Mouse (Mus musculus): ENCODE measurements around the gene Arl8b. TPM values are rescaled to one million over a fixed set of nuclear protein-coding genes. Genes with fewer than 3 reads are reported as not detected.

Gene Arl8b
- polyA plus RNA-seq, 1 experiment from 2014 or later, result 59.5 TPM

DNA sequence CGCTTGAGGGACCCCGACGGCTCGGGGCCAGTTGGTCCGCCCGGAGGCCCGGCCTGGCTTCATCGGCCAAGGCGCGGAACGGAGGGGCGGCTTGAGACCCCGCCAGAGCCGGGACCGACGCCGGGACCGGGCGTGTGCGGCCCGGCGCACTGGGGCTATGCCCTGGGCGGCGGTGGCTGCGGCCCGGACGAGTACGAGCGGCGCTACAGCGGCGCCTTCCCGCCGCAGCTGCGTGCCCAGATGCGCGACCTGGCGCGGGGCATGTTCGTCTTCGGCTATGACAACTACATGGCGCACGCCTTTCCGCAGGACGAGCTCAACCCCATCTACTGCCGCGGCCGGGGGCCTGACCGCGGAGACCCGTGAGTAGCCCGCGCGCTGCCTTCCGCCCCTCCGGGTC is 46.0 kb downstream of the Arl8b start:
- Histone ChIP-seq H3K4me3 (ENCODE audit: low read depth, low read length) (peak overlapping the region; percentile 93), H3K4me2 (replicated peaks; ENCODE audit: low read depth) (peak overlapping the region; percentile 74), H3K36me3 (ENCODE audit: control insufficient read depth, insufficient read depth) (no peaks in the 10 kb centered on the region), H3K9ac (ENCODE audit: low read depth, low read length) (peak overlapping the region; percentile 92), H3K27me3 (replicated peaks; ENCODE audit: control insufficient read depth, insufficient read depth, low read length) (no peaks in the 10 kb centered on the region), H3K9me3 (ENCODE audit: control insufficient read depth) (no peaks in the 10 kb centered on the region), H3K27ac (ENCODE audit: low read depth, low read length) (peak overlapping the region; percentile 92), H3K4me1 (replicated peaks; ENCODE audit: control insufficient read depth, insufficient read depth, low read length) (peaks cover 20% of the 10 kb centered on the region; the same call in 1 of the 2 replicates)
- peak; percentile 44 for ATAC-seq
- WGBS, result under 1% methylated on average over 48 of the region's 56 CpGs
- TF ChIP-seq CTCF (IDR thresholded peaks at IDR 0.05; ENCODE audit: low read depth), result no peak

DNA sequence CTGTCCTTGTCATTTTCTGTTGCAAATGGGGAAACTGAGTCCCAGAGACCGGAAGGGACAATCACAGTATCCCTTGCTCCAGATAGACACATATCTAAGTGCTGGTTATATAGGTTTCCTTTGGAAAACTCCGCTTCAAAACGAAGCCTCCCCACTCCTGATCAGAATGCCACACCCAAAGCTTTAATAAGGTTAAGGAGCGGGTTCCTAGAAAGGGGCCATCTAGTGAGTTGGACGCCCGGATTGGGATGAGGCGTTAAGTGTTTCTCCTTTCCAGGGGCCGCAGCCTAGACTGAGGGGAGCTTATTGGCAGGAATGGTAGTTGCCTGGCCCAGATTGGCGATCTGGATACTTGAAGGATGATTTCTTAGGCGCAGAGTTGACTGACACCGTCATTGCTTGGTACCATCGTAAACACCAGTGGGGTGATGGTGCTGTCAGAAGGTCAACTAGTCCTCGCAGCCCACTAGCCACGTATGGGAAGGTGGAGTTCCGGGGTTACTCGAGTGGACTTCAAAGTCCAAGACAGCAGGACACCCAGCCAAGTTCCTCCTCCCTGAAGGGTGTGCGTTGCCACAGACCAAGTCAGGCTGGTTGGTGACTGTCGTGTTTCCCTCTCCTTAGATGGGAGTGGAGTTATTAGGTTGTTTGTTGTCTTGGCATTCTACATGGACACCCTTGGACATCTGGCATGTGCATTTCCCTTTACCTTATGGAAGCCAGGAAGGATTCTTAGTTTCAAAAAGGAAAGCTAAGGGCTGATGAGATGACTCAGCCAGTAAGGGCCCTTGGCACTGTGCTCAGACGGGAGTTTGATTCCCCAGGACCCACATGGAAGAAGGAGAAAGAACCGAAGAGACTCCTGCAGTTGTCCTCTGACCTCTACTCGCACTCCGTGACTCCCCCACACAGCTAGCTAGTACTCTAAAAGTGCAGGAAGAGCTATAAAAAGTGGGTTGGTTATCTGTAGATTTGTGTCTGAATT is 46.8 kb downstream of the Arl8b start:
- Histone ChIP-seq H3K27me3 (replicated peaks; ENCODE audit: control insufficient read depth, insufficient read depth, low read length) (no peaks in the 10 kb centered on the region), H3K27ac (ENCODE audit: low read depth, low read length) (peak overlapping the region; percentile 92), H3K36me3 (ENCODE audit: control insufficient read depth, insufficient read depth) (no peaks in the 10 kb centered on the region), H3K9me3 (ENCODE audit: control insufficient read depth) (no peaks in the 10 kb centered on the region), H3K4me1 (replicated peaks; ENCODE audit: control insufficient read depth, insufficient read depth, low read length) (peaks cover 20% of the 10 kb centered on the region; the same call in 1 of the 2 replicates), H3K4me2 (replicated peaks; ENCODE audit: low read depth) (peak overlapping the region; percentile 74), H3K9ac (ENCODE audit: low read depth, low read length) (peak overlapping the region; percentile 92), H3K4me3 (ENCODE audit: low read depth, low read length) (peak overlapping the region; percentile 93)
- peak; percentile 29 for ATAC-seq
- TF ChIP-seq CTCF (IDR thresholded peaks at IDR 0.05; ENCODE audit: low read depth), result no peak
- 9% methylated on average over 22 of the region's 22 CpGs for WGBS

DNA sequence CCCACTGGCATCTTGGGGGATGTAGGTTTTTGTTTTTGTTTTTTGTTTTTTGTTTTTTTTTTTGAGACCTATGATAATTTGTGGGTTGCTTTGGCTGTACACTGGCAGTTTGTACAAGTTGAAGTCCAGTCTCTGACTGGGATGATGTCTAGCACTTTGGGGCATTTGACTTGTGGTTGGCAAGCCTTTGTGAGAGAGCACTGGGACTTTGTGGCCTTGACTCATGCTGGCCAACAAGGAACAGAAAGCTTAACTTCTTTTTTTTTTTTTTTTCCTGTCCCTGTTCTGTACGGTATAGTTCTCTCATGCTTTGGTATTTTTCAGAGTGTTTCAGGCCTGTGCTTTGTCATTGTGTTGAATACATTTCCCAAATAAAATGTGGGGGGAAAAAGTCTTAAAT is 49.3 kb downstream of the Arl8b start:
- H3K4me2 ChIP-seq (replicated peaks; ENCODE audit: low read depth), result no peak overlapping the region
- ATAC-seq, result no peak
- peaks cover 30% of the 10 kb centered on the region for H3K4me1 ChIP-seq (replicated peaks; ENCODE audit: control insufficient read depth, insufficient read depth, low read length)
- 52% methylated on average over 1 of the region's 1 CpGs for WGBS
- H3K4me3 ChIP-seq (ENCODE audit: low read depth, low read length), result no peak overlapping the region
- no peak for TF ChIP-seq CTCF (IDR thresholded peaks at IDR 0.05; ENCODE audit: low read depth)
- H3K27me3 ChIP-seq (replicated peaks; ENCODE audit: control insufficient read depth, insufficient read depth, low read length), result no peaks in the 10 kb centered on the region
- no peak overlapping the region for H3K27ac ChIP-seq (ENCODE audit: low read depth, low read length)
- no peak overlapping the region for H3K9ac ChIP-seq (ENCODE audit: low read depth, low read length)
- H3K9me3 ChIP-seq (ENCODE audit: control insufficient read depth), result no peaks in the 10 kb centered on the region
- H3K36me3 ChIP-seq (ENCODE audit: control insufficient read depth, insufficient read depth), result no peaks in the 10 kb centered on the region

DNA sequence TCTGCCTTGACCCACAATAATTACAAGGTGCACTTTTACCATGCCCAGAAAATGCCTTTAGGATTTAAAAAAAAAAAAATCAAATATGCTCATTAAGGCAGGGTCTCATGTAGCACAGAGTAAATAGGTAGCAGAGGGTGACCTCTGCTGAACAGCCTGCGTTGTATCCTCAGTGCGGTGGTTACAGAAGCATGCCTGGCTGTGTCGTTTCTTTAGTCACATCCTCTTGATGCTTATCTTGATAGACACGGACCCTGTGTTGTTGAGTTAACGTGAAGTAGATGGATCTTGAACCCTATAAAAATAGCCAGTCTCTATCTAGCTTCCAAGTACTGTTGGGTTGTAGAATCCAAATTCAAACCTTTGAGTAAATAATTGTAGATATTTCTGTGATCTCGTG is 50.1 kb downstream of the Arl8b start:
- Histone ChIP-seq H3K4me2 (replicated peaks; ENCODE audit: low read depth) (no peak overlapping the region), H3K4me3 (ENCODE audit: low read depth, low read length) (no peak overlapping the region), H3K4me1 (replicated peaks; ENCODE audit: control insufficient read depth, insufficient read depth, low read length) (peaks cover 30% of the 10 kb centered on the region), H3K27me3 (replicated peaks; ENCODE audit: control insufficient read depth, insufficient read depth, low read length) (no peaks in the 10 kb centered on the region), H3K9me3 (ENCODE audit: control insufficient read depth) (no peaks in the 10 kb centered on the region), H3K36me3 (ENCODE audit: control insufficient read depth, insufficient read depth) (no peaks in the 10 kb centered on the region), H3K27ac (ENCODE audit: low read depth, low read length) (no peak overlapping the region), H3K9ac (ENCODE audit: low read depth, low read length) (no peak overlapping the region)
- no peak for ATAC-seq
- TF ChIP-seq CTCF (IDR thresholded peaks at IDR 0.05; ENCODE audit: low read depth), result no peak
- WGBS, result 36% methylated on average over 6 of the region's 6 CpGs

DNA sequence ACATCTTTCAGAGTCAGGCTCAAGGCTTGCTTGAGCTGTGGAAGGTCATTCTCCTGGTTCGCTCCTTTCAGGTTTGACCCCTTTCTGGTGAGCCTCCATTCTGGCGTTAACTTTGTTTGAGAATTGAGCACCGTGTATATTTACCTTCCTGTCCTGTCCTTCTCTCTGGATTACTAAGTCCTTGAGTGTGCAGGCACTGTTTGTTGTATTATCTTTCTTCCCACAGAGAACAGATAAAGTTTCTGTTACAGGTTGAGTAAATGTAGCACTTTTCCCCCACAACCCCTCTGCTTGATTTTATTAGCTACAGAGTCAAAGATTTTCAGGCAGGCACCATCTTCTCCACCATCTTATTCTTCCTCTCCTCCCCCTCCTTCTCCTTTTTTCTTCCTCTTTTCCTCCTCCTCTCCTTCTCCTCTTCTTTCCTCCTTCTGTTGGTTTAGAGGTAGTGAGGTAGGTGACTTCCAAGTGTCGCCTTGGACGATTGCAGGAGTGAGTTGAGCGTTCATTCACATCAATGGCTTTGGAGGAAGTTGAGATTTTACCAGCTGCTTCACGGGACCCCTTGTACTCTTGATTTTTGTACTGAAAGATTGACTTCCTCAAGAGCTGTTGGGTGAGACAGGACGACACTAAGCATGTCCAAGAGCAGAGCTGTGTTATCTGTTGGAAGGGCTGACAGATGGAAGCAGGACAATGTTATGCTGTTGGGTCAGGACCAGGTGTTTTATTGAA is 51.2 kb downstream of the Arl8b start:
- Histone ChIP-seq H3K4me1 (replicated peaks; ENCODE audit: control insufficient read depth, insufficient read depth, low read length) (peaks cover 34% of the 10 kb centered on the region), H3K9me3 (ENCODE audit: control insufficient read depth) (no peaks in the 10 kb centered on the region), H3K27me3 (replicated peaks; ENCODE audit: control insufficient read depth, insufficient read depth, low read length) (no peaks in the 10 kb centered on the region), H3K27ac (ENCODE audit: low read depth, low read length) (no peak overlapping the region), H3K9ac (ENCODE audit: low read depth, low read length) (no peak overlapping the region), H3K36me3 (ENCODE audit: control insufficient read depth, insufficient read depth) (no peaks in the 10 kb centered on the region; the same call in 1 of the 2 replicates), H3K4me2 (replicated peaks; ENCODE audit: low read depth) (0 out of 2 replicates have a peak overlapping the region, but pooled peaks have one; percentile 6), H3K4me3 (ENCODE audit: low read depth, low read length) (no peak overlapping the region)
- WGBS, result 46% methylated on average over 8 of the region's 8 CpGs
- no peak for ATAC-seq
- TF ChIP-seq CTCF (IDR thresholded peaks at IDR 0.05; ENCODE audit: low read depth), result no peak
